Mouse (Mus musculus) brown adipose tissue, adult 24 weeks (tissue): ENCODE results near the gene Arl5c. TPM values are rescaled to one million over a fixed set of nuclear protein-coding genes. Genes with fewer than 3 reads are reported as not detected.

Experiments
- H3K27ac ChIP-seq: fragments of 200-500 bp; replicated peaks from 2 replicates; pipeline ENCODE4 v1.5.1; 2012; ENCODE audit warnings: low read depth, mild to moderate bottlenecking, low read length
- H3K4me1 ChIP-seq: fragments of 200-500 bp; 2 replicates; pipeline ENCODE4 v1.6.1; 2012; ENCODE audit warnings: low read length, mixed read lengths; ENCODE audit not compliant: control insufficient read depth, insufficient read depth, insufficient read length
- H3K4me3 ChIP-seq: fragments of 200-500 bp; 2 replicates; pipeline ENCODE4 v1.5.1; 2012; ENCODE audit warnings: low read depth, mild to moderate bottlenecking, low read length, moderate library complexity; ENCODE audit not compliant: insufficient read depth
- polyA plus RNA-seq: library from polyadenylated mRNA; stranded (reverse); fragments of >200 nt; gene quantifications from 2 replicates; pipeline ENCODE4 v1.2.4, GENCODE M21; 2012; ENCODE audit not compliant: missing spikeins, insufficient read depth, insufficient read length

The Arl5c gene
- polyA plus RNA-seq, 1 experiment = 0.87 TPM

DNA sequence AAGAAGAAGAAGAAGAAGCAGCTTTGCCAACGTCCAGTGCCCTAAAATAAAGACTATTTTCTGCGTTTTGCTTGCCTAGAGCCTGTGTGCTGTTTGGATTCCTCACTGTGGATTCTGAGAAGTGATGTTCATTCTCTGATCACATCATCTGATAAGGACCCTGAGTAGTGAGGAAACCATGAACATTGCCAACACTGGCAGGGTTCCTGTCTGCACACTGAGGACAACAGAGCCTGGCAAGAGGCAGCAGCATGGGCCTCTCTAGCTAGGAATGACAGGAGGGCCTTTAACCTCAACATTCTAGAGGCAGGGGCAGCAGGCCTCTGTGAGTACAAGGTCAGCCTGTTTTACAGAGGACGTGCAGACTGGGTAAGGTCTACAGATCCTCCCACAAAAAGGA is 28.5 kb upstream of the Arl5c start:
- Histone ChIP-seq H3K4me3 (no peak overlapping the region), H3K4me1 (peaks cover 6% of the 10 kb centered on the region; the same call in 1 of the 2 replicates), H3K27ac (no peak overlapping the region)

DNA sequence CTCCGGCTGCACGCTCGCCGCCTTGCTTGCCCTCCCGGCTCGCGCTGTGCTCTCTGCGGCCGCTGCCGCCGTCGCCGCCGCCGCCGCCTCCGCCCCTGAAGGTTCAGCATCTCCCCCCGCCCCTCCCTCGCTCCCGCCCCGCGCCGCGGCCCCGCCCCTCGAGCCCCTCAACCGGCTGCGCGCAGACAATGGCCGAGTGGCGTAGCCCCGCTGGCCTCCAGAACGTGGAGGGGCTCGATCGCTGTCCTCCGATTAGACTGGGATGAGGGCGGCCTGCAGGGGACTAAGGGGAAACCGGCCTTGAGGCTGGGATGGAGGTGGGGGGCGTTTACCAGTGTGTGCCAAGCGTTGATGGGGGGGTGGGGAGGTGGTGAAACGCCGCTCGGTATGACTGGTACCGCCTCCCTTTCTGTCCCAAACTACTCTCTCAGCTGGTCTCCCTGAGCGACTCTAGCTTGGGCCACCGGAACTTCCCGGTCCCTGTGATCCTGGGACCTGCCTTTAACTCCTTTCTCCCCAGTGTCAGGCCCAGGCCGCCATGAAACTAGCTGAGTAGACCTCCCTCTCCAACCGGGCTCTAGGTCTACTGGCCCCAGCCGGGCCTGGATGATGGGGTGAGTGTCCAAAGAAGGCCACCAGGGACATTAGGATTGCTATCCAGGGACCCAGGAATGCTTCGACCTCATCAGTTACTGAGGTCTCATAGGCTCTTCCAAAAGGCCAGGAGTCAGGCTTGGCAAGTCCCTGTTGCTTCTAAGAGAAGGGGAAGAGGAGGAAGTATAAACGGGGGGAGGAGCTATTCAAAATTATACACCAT is 26.8 kb upstream of the Arl5c start, which contains the start of gene Cacnb1:
TSS of gene Cacnb1 (minus strand) at position 480 of the 817 bp plus-strand sequence.
- Histone ChIP-seq H3K4me1 (peaks cover 6% of the 10 kb centered on the region; the same call in 1 of the 2 replicates), H3K4me3 (peak within 1 kb of the TSS; percentile 66), H3K27ac (0 out of 2 replicates have a peak within 1 kb of the TSS, but pooled peaks have one; percentile 32)

DNA sequence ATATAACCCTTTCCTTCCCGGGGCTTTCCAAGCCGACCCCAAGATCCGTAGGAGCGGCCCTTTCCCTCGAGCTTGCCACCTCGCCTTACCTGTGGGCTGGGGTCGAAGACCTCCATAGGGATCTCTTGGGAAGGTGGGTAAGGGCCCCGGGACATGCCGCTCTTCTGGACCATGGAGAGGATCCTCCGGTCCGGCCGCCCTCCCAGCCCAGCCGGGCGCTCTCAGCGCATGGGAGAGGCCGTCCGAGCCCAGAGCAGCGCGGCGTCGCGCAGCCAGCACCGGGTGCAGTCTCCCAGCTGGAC is 26.2 kb upstream of the Arl5c start:
- Histone ChIP-seq H3K27ac (no peak overlapping the region), H3K4me3 (peak overlapping the region; percentile 66), H3K4me1 (peaks cover 6% of the 10 kb centered on the region; the same call in 1 of the 2 replicates)

DNA sequence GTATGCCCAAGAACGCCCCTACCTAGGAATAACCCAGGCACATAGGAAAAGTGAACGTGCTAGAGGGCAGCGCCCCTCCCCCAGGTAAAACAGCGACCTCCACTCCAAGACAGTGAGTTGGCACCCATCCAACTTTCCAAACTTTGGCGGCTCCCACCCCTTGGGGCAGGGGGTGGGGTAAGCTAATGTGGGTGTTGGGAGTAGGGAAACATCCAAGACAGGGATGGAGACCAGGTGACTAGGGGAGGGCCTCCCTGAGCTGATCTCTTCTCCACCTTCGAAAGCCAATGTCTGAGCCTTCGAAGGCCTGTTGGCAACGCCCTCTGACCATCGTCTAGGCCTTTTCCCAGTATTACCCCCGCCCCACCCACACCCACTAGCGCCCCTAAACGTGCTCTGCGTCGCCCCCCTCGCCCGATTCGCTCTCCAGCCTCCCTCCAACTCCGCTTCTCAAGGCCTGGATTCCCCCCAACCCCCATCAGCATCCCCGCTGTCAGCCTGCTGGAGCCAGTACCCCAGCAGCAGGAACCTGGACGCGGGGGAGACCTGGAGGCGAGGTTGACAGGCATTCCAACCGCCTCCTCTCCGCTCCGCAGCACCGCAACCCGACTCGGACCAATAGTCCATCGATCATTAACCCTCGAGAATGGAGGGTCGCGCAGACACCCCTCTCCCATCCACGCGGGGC is 25.7 kb upstream of the Arl5c start:
- peak overlapping the region; percentile 66 for H3K4me3 ChIP-seq
- no peak overlapping the region for H3K27ac ChIP-seq
- peaks cover 6% of the 10 kb centered on the region; the same call in 1 of the 2 replicates for H3K4me1 ChIP-seq

DNA sequence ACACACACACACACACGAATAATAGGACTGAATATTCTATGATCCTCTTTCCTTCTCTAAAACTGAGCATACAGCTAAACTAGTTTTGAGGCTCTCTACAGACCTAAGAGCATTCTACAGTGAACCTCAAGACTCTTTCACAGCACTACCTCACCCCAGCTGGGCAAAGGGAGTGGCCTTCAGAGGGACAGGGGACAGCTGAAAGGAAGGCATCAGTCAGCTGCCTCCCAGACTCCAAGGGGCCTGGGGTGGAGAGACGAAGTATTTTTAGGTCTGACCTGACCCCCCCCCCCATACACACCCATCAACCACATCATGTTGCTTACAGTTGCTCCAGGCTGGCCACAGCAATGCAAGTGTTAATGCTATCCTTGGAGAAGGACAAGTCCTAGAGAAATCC is 25.1 kb upstream of the Arl5c start:
- Histone ChIP-seq H3K27ac (no peak overlapping the region), H3K4me1 (peaks cover 6% of the 10 kb centered on the region; the same call in 1 of the 2 replicates), H3K4me3 (no peak overlapping the region)

DNA sequence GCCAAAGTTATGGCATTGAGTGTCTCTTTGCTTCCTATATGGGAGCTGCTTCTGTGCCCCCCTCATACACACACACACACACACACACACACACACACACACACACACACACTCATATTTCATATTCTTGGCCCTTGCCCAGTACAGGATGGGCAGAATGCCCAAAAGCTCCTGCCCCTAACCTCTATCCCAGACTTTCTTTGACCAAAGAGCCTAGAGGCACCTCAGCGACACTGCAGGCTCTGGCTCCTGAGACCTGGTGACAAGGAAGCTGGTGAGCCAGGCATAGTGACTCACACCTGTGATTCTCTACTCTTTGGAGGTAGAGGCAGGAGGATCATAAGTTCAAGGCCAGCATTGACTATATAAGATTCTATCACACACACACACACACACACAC is 24.7 kb upstream of the Arl5c start:
- Histone ChIP-seq H3K4me3 (no peak overlapping the region), H3K27ac (no peak overlapping the region), H3K4me1 (0 out of 2 replicates have a peak, but pooled peaks cover 4% of the 10 kb centered on the region)

DNA sequence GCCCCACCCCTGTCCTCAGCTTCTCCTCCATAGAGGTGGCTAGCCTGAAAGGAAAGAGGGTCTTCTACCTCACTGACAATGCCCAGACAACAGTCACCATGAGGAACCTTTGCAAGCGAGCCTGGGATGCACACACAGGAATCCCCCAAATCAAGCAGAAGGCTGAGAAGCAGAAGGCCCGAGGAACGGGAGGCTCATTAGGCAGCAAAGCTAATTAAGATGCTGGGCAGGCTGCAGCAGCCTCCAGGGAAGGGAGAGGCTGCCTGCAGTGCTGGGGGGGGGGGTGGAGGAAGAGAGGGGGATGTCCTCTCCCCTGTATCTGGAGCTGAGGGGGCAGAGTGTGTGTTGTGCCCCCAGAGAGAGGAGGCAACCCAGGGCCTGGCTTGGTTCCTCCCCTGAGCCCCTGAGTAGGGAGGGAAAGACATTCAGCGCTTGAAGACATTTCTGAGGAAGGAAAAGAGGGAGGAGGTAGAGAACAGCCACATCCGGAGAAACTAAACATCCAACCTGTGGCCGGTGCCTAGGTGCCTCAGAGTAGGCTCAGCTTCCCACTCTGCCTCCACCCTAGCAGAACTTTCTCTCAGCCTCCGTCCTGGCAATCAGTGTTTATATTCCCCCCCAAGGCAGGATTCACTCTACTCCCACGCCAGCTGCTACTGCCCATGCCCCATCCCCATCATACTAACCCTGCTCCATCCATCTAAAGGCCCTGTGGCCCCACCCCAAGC is 24.1 kb upstream of the Arl5c start:
- Histone ChIP-seq H3K27ac (no peak overlapping the region), H3K4me1 (0 out of 2 replicates have a peak, but pooled peaks cover 4% of the 10 kb centered on the region), H3K4me3 (no peak overlapping the region)

DNA sequence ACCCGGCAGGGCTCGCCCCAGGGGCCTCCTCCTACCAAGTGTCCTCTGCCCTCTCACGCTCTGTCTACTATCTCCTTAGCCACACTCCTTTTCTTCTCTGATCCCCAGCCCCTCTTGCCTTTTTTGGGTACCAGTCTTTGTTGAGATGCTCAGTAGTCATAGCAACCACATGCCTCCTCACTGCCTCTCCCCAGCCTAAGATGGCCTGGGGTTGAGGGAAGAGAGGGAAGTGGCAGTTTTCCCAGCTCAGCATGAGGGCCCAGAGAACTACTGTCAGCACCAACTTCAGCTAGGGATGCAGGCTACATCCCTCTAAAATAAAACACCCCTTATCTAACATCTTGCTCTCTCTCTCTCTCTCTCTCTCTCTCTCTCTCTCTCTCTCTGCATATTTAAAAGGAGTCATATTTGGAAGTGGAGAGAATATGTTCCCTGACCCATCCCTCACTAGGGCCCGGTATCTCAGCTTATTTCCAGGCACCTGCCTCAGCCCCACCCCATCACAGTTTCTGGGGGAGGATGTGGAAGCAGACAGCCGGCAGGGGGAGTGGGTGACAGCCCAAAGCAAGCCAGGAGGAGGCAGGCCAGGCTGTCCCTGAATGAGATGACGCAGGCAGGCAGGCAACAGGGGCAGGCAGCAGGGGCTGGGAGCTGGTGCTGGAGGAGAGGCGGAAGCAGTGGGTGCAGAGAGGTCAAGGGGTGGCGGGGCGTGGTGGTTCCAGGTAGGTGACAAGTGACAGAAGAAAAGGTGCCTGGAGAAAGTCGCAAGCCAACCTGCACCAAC is 23.1 kb upstream of the Arl5c start:
- Histone ChIP-seq H3K27ac (no peak overlapping the region), H3K4me3 (no peak overlapping the region)

DNA sequence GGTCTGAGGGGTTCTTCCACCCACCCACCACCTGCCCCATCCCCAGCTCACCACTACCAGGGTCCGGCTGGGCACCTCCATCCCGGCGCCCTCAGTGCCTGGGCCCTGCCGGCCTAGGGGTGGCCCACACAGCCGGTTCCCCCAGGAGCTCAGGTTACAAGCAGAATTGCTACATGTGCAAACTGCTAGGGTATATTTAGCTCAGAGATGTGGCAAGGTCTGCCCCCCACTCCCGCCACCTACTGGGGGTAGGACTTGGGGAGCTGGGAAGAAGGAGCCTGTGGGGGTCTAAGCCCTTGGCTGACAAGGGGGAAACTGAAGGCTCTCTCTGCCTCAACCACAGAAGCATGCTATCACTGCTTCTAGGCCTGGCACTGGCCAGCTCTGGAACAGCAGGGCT is 22.2 kb upstream of the Arl5c start:
- H3K27ac ChIP-seq = no peak overlapping the region
- H3K4me3 ChIP-seq = no peak overlapping the region
- H3K4me1 ChIP-seq = 0 out of 2 replicates have a peak, but pooled peaks cover 4% of the 10 kb centered on the region

More for the DNA sequence above, 23.1 kb upstream of the Arl5c start:
- 0 out of 2 replicates have a peak, but pooled peaks cover 4% of the 10 kb centered on the region for H3K4me1 ChIP-seq

DNA sequence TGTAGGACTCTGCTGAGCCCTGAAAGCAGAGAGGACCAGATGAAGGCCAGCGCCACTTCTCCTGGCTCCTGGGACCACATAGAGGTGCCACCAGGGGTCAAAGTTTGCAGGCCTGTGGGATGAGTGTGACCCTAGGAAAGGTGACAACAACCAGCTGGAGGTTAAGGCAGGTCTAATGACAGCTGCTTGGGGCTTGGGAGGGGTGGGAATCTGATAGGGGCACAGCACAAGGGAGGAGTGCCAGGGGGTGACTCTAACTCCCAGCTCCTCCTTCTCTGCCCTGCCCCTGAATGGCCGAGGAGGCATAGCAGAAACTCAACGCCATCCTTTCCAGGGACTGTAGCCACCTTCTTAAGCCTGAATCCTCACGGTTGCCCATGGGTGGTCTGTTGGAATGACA is 20.8 kb upstream of the Arl5c start:
- Histone ChIP-seq H3K4me3 (no peak overlapping the region), H3K27ac (no peak overlapping the region), H3K4me1 (0 out of 2 replicates have a peak, but pooled peaks cover 4% of the 10 kb centered on the region)

DNA sequence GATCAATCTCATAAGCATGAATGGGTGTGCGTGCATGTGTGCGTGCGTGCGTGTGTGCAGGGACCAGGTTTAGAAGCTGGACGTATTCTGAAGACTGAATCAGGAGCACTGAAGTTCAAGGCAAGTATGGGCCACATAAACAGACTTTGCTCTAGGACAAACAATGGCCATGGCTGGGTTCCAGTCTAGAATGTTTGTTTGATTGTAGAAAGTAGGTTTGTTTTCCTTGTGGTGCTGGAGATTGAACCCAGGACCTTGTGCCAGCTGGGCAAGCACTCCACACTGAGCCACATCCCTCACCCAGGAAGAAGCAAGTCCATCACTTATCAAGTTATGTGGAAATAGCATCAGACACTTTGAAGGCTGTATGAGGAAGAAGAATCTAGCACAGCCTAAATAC is 20.2 kb upstream of the Arl5c start:
- H3K4me1 ChIP-seq = no peaks in the 10 kb centered on the region
- no peak overlapping the region for H3K4me3 ChIP-seq
- H3K27ac ChIP-seq = no peak overlapping the region

DNA sequence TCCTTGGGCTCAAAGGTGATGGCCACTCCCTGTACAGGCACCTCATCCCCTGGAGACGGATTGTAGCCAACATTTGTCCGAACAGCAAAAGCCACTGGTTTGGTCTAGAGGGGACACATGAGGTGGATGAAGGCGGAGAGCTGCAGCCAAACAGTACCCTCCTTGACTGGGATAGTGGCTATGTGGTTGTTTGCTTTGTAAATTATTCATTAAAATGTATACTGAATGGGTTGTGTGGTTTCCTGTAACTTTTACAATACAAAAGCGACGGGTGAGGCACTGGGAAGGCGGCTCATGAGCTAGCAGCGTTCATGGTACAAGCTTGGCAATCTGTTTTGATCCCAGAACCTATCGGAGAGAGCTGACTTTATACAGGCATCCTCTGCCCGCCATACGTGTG is 16.9 kb upstream of the Arl5c start:
- no peak overlapping the region for H3K27ac ChIP-seq
- no peak overlapping the region for H3K4me3 ChIP-seq
- no peaks in the 10 kb centered on the region for H3K4me1 ChIP-seq

DNA sequence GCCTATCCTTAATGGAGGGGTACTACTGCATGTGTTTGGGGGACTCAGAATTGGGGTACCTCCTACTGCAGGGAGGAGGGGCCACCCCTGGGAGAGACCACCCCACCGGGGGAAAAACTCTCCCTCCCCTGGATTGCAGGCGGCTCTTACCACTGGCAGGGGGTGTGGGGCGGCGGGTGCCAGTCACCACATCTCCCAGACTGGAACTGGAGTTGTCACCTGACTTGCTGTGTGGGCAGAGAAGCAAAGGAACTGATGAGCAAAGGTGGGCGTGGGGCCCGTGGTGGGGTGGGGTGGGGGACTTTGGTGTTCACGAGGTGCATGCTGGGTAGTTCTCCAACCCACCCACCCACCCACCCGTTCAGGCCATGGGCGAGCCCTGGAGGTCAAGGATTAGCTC is 15.7 kb upstream of the Arl5c start:
- H3K4me1 ChIP-seq = no peaks in the 10 kb centered on the region
- no peak overlapping the region for H3K4me3 ChIP-seq
- H3K27ac ChIP-seq = no peak overlapping the region

DNA sequence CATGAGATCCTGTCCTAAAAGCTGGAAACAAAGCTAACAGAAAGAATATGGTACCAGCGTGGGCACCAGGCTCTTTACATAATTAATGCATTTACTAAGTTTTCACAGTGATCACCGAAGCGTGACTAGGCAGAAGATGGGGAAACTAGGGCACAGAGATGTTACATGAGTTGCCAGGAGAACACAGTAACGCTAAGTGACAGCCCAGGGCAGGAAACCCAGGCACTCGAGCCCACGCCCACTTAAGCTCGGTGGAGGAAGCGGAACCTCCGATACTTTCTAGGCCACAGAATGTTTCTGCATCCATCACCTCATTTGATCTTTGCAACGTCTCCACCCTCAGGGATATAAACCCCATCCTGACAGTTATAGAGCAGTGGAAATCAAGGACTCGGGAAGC is 12.1 kb upstream of the Arl5c start:
- H3K4me3 ChIP-seq = no peak overlapping the region
- no peak overlapping the region for H3K27ac ChIP-seq
- H3K4me1 ChIP-seq = no peaks in the 10 kb centered on the region
